Mouse (Mus musculus) myocyte (in vitro differentiated cells): Measurements from ENCODE around the gene Rraga.

ENCODE experiments used
- CEBPB ChIP-seq: IDR thresholded peaks from 2 replicates; pipeline ENCODE4 v1.6.1; 2011; ENCODE audit warnings: mild to moderate bottlenecking, moderate library complexity; ENCODE audit not compliant: poor library complexity, insufficient read depth, severe bottlenecking
- E2F4 ChIP-seq: IDR thresholded peaks from one replicate; pipeline ENCODE4 v1.6.1; 2011; ENCODE audit warnings: mild to moderate bottlenecking, control low read depth, moderate library complexity; ENCODE audit not compliant: insufficient read depth
- MAX ChIP-seq: IDR thresholded peaks from one replicate; pipeline ENCODE4 v1.6.1; 2011; ENCODE audit warnings: low read depth, mild to moderate bottlenecking, control low read depth
- MYOG ChIP-seq, 3 experiments: IDR thresholded peaks; one replicate each; pipeline ENCODE4 v1.6.1; 2011; ENCODE audit warnings: control low read depth in 2 of 3, low read depth in 2 of 3, mild to moderate bottlenecking in 2 of 3; ENCODE audit not compliant: insufficient read length in 2 of 3, control insufficient read depth in 1 of 3, insufficient read depth in 1 of 3
- POLR2A ChIP-seq: IDR thresholded peaks from one replicate; pipeline ENCODE4 v1.6.1; 2011; ENCODE audit warnings: low read depth, mild to moderate bottlenecking, control low read depth, moderate library complexity; ENCODE audit not compliant: insufficient read length
- POLR2AphosphoS2 ChIP-seq: IDR thresholded peaks from one replicate; pipeline ENCODE4 v1.6.1; 2011; ENCODE audit warnings: low read depth, control low read depth; ENCODE audit not compliant: insufficient read length
- REST ChIP-seq: IDR thresholded peaks from one replicate; pipeline ENCODE4 v1.6.1; 2011; ENCODE audit warnings: mild to moderate bottlenecking, control low read depth, moderate library complexity; ENCODE audit not compliant: insufficient read depth, insufficient read length
- TCF12 ChIP-seq: IDR thresholded peaks from one replicate; pipeline ENCODE4 v1.6.1; 2011; ENCODE audit warnings: mild to moderate bottlenecking, control low read depth; ENCODE audit not compliant: poor library complexity, insufficient read depth, severe bottlenecking
- TCF3 ChIP-seq: IDR thresholded peaks from one replicate; pipeline ENCODE4 v1.6.1; 2011; ENCODE audit warnings: low read depth, control low read depth; ENCODE audit not compliant: insufficient read length
- USF1 ChIP-seq: IDR thresholded peaks from one replicate; pipeline ENCODE4 v1.6.1; 2011; ENCODE audit warnings: low read depth, mild to moderate bottlenecking, control low read depth, moderate library complexity

- TF ChIP-seq POLR2A (no peak), MAX (no peak), TCF12 (no peak), USF1 (no peak), POLR2AphosphoS2 (no peak), E2F4 (no peak), CEBPB (no peak), TCF3 (no peak), REST (no peak), MYOG (IDR thresholded peaks at IDR 0.05; ENCODE audit: control insufficient read depth in 1 of 3, insufficient read depth in 1 of 3, insufficient read length in 2 of 3, low read depth in 2 of 3) (no peak)
These were observed 36.8 kb downstream of the Rraga start for GRCm38 (mm10) chr4:86612289-86612620.
